Mouse (Mus musculus) stomach, embryonic 16.5 days (tissue): ENCODE data around the gene Nfia. TPM values are rescaled to one million over a fixed set of nuclear protein-coding genes. Genes with fewer than 3 reads are reported as not detected.

Experiments used
- ATAC-seq: fragments of 200-750 bp; cut with Nextera tagmentation; 2 replicates; pipeline ENCODE4 v1.8.0; 2017; ENCODE audit warnings: moderate number of reproducible peaks, moderate TSS enrichment; ENCODE audit not compliant: insufficient read depth, low FRiP score
- H3K27ac ChIP-seq: fragments of 300-500 bp; sonication (generic); 2 replicates; pipeline ENCODE4 v1.5.1; 2014; ENCODE audit warnings: low read length
- H3K27me3 ChIP-seq: fragments of 300-500 bp; sonication (generic); 2 replicates; pipeline ENCODE4 v1.6.1; 2014; ENCODE audit warnings: low read length, control low read depth, mixed read lengths; ENCODE audit not compliant: control insufficient read depth, insufficient read depth
- H3K36me3 ChIP-seq: fragments of 300-500 bp; sonication (generic); 2 replicates; pipeline ENCODE4 v1.6.1; 2014; ENCODE audit warnings: low read length; ENCODE audit not compliant: control insufficient read depth, insufficient read depth
- H3K4me1 ChIP-seq: fragments of 300-500 bp; sonication (generic); 2 replicates; pipeline ENCODE4 v1.6.1; 2014; ENCODE audit warnings: low read length, control low read depth, mixed read lengths; ENCODE audit not compliant: control insufficient read depth, insufficient read depth
- H3K4me2 ChIP-seq: fragments of 300-500 bp; sonication (generic); 2 replicates; pipeline ENCODE4 v1.6.1; 2014; ENCODE audit warnings: low read depth, low read length, mixed read lengths
- H3K4me3 ChIP-seq: fragments of 300-500 bp; sonication (generic); replicated peaks from 2 replicates; pipeline ENCODE4 v1.5.1; 2014; ENCODE audit warnings: mild to moderate bottlenecking, low read length
- H3K9ac ChIP-seq: fragments of 300-500 bp; sonication (generic); 2 replicates; pipeline ENCODE4 v1.6.1; 2014; ENCODE audit warnings: low read length
- H3K9me3 ChIP-seq: fragments of 300-500 bp; sonication (generic); replicated peaks from 2 replicates; pipeline ENCODE4 v1.6.1; 2016; ENCODE audit warnings: low read length, control low read depth; ENCODE audit not compliant: control insufficient read depth
- WGBS: fragments of 180-500 bp; shearing (Covaris S2); extraction: QIAGEN DNeasy Blood & Tissue Kit; methylation state at CpG from one replicate; pipeline ENCODE4 v1.1.7; 2014; 5-methylcytosine and 5-hydroxymethylcytosine counted together
- polyA plus RNA-seq: library from polyadenylated mRNA; unstranded; fragments of >200 nt; fragmentation: Nextera tagmentation; extraction: Ambion mirVana; gene quantifications from 2 replicates; pipeline ENCODE4 v1.2.1, GENCODE M21; 2015

The Nfia gene
- 42.9 and 45.1 TPM in 2 replicates for polyA plus RNA-seq

- Histone ChIP-seq H3K4me2 (peak within 1 kb of the TSS; percentile 82), H3K9ac (peak within 1 kb of the TSS; percentile 68), H3K9me3 (no peaks in the 10 kb centered on the region), H3K4me1 (peaks cover 16% of the 10 kb centered on the region), H3K36me3 (no peaks in the 10 kb centered on the region), H3K27me3 (no peaks in the 10 kb centered on the region), H3K27ac (peak within 1 kb of the TSS; percentile 97), H3K4me3 (peak within 1 kb of the TSS; percentile 54)
- ATAC-seq: no peak
- WGBS: under 1% methylated on average over 9 of the region's 9 CpGs
These were observed at the start of gene Nfia for GRCm38 (mm10) chr4:97772641-97773040. Gene Nfia (plus strand): TSS chr4:97772734.

GRCm38 (mm10) chr4:97723374-97723773, 49.2 kb upstream of the Nfia start:
- Histone ChIP-seq H3K9ac (no peak overlapping the region), H3K4me1 (no peaks in the 10 kb centered on the region), H3K9me3 (no peaks in the 10 kb centered on the region), H3K27me3 (no peaks in the 10 kb centered on the region), H3K36me3 (no peaks in the 10 kb centered on the region), H3K4me2 (no peak overlapping the region), H3K27ac (no peak overlapping the region), H3K4me3 (no peak overlapping the region)
- ATAC-seq: no peak
- 82% methylated on average over 6 of the region's 6 CpGs for WGBS

GRCm38 (mm10) chr4:97728520-97728919, 44.0 kb upstream of the Nfia start:
- H3K36me3 ChIP-seq: no peaks in the 10 kb centered on the region
- no peak overlapping the region for H3K27ac ChIP-seq
- H3K27me3 ChIP-seq: no peaks in the 10 kb centered on the region
- H3K4me2 ChIP-seq: no peak overlapping the region
- no peaks in the 10 kb centered on the region for H3K9me3 ChIP-seq
- H3K4me1 ChIP-seq: no peaks in the 10 kb centered on the region
- no peak overlapping the region for H3K9ac ChIP-seq
- ATAC-seq: no peak
- 95% methylated on average over 4 of the region's 4 CpGs for WGBS
- H3K4me3 ChIP-seq: no peak overlapping the region

GRCm38 (mm10) chr4:97729999-97730398, 42.5 kb upstream of the Nfia start:
- no peak overlapping the region for H3K9ac ChIP-seq
- no peak overlapping the region for H3K4me3 ChIP-seq
- H3K27me3 ChIP-seq: no peaks in the 10 kb centered on the region
- no peaks in the 10 kb centered on the region for H3K36me3 ChIP-seq
- H3K9me3 ChIP-seq: no peaks in the 10 kb centered on the region
- H3K4me1 ChIP-seq: no peaks in the 10 kb centered on the region
- no peak overlapping the region for H3K4me2 ChIP-seq
- ATAC-seq: no peak
- WGBS: 52% methylated on average over 6 of the region's 6 CpGs
- no peak overlapping the region for H3K27ac ChIP-seq

- no peaks in the 10 kb centered on the region for H3K4me1 ChIP-seq
- no peak overlapping the region for H3K4me3 ChIP-seq
- H3K36me3 ChIP-seq: no peaks in the 10 kb centered on the region
- H3K9me3 ChIP-seq: no peaks in the 10 kb centered on the region
- H3K27ac ChIP-seq: no peak overlapping the region
- no peak overlapping the region for H3K4me2 ChIP-seq
- ATAC-seq: no peak
- no peaks in the 10 kb centered on the region for H3K27me3 ChIP-seq
- H3K9ac ChIP-seq: no peak overlapping the region
- 57% methylated on average over 3 of the region's 3 CpGs for WGBS
These were observed 42.1 kb upstream of the Nfia start for GRCm38 (mm10) chr4:97730416-97730815.

- 55% methylated on average over 1 of the region's 1 CpGs for WGBS
- H3K9me3 ChIP-seq: no peaks in the 10 kb centered on the region
- H3K4me2 ChIP-seq: no peak overlapping the region
- H3K4me3 ChIP-seq: no peak overlapping the region
- H3K27me3 ChIP-seq: no peaks in the 10 kb centered on the region
- ATAC-seq: no peak
- no peak overlapping the region for H3K9ac ChIP-seq
- H3K4me1 ChIP-seq: no peaks in the 10 kb centered on the region
- no peaks in the 10 kb centered on the region for H3K36me3 ChIP-seq
- H3K27ac ChIP-seq: no peak overlapping the region
These were observed 39.1 kb upstream of the Nfia start for GRCm38 (mm10) chr4:97733392-97733791.

GRCm38 (mm10) chr4:97743932-97744331, 28.6 kb upstream of the Nfia start:
- WGBS: 47% methylated on average over 5 of the region's 5 CpGs
- no peak for ATAC-seq
- H3K4me3 ChIP-seq: no peak overlapping the region
- no peak overlapping the region for H3K4me2 ChIP-seq
- H3K9me3 ChIP-seq: no peaks in the 10 kb centered on the region
- no peak overlapping the region for H3K27ac ChIP-seq
- no peaks in the 10 kb centered on the region for H3K27me3 ChIP-seq
- H3K36me3 ChIP-seq: no peaks in the 10 kb centered on the region
- H3K4me1 ChIP-seq: peaks cover 5% of the 10 kb centered on the region; the same call in 1 of the 2 replicates
- H3K9ac ChIP-seq: no peak overlapping the region

- no peaks in the 10 kb centered on the region for H3K27me3 ChIP-seq
- no peaks in the 10 kb centered on the region for H3K9me3 ChIP-seq
- ATAC-seq: peak; percentile 71
- peak overlapping the region; percentile 67 for H3K9ac ChIP-seq
- H3K4me1 ChIP-seq: peaks cover 5% of the 10 kb centered on the region; the same call in 1 of the 2 replicates
- no peak overlapping the region for H3K27ac ChIP-seq
- H3K4me2 ChIP-seq: peak overlapping the region; percentile 65
- 7% methylated on average over 32 of the region's 32 CpGs for WGBS
- no peaks in the 10 kb centered on the region for H3K36me3 ChIP-seq
- peak overlapping the region; percentile 42 for H3K4me3 ChIP-seq
These were observed 27.0 kb upstream of the Nfia start for GRCm38 (mm10) chr4:97745296-97746105.

- peak overlapping the region; percentile 67 for H3K9ac ChIP-seq
- peak; percentile 5; the same call in 1 of the 2 replicates for ATAC-seq
- no peaks in the 10 kb centered on the region for H3K36me3 ChIP-seq
- H3K4me2 ChIP-seq: peak overlapping the region; percentile 65
- H3K27ac ChIP-seq: no peak overlapping the region
- H3K4me3 ChIP-seq: peak overlapping the region; percentile 42
- 9% methylated on average over 19 of the region's 19 CpGs for WGBS
- no peaks in the 10 kb centered on the region for H3K9me3 ChIP-seq
- peaks cover 5% of the 10 kb centered on the region; the same call in 1 of the 2 replicates for H3K4me1 ChIP-seq
- no peaks in the 10 kb centered on the region for H3K27me3 ChIP-seq
These were observed 26.2 kb upstream of the Nfia start for GRCm38 (mm10) chr4:97746106-97746900.
